Mouse (Mus musculus) 3134 (cell line): Measurements from ENCODE around the gene Mpeg1.

Experiments
- DNase-seq: peaks from one replicate; pipeline ENCODE4 v3.0.0-alpha.2; 2011; ENCODE audit warnings: low spot score; ENCODE audit not compliant: insufficient read length; ENCODE audit errors: extremely low read depth

The Mpeg1 gene

GRCm38 (mm10) chr19:12489675-12490570 lies 29.3 kb downstream of the Mpeg1 start:
- DNase-seq: no peak

- no peak for DNase-seq
These were observed 31.1 kb downstream of the Mpeg1 start for GRCm38 (mm10) chr19:12491636-12492035.

GRCm38 (mm10) chr19:12493453-12494186 lies 33.0 kb downstream of the Mpeg1 start:
- DNase-seq: no peak

- DNase-seq: no peak
These were observed 33.5 kb downstream of the Mpeg1 start for GRCm38 (mm10) chr19:12494187-12494458.

GRCm38 (mm10) chr19:12494972-12495535 lies 34.5 kb downstream of the Mpeg1 start:
- no peak for DNase-seq

GRCm38 (mm10) chr19:12496241-12496640 lies 35.7 kb downstream of the Mpeg1 start:
- DNase-seq: no peak

- no peak for DNase-seq
These were observed 37.3 kb downstream of the Mpeg1 start for GRCm38 (mm10) chr19:12497909-12498308.

GRCm38 (mm10) chr19:12498321-12498720 lies 37.7 kb downstream of the Mpeg1 start:
- DNase-seq: no peak

GRCm38 (mm10) chr19:12498941-12499340 lies 38.4 kb downstream of the Mpeg1 start:
- no peak for DNase-seq

GRCm38 (mm10) chr19:12499485-12499884 lies 38.9 kb downstream of the Mpeg1 start:
- DNase-seq: peak; percentile 16

- peak; percentile 54 for DNase-seq
These were observed 39.5 kb downstream of the Mpeg1 start for GRCm38 (mm10) chr19:12500124-12500523.

GRCm38 (mm10) chr19:12500881-12501311 lies 40.3 kb downstream of the Mpeg1 start:
- DNase-seq: peak; percentile 76

GRCm38 (mm10) chr19:12501370-12502347 lies 41.1 kb downstream of the Mpeg1 start, which contains the start of gene Dtx4:
Gene Dtx4 (minus strand): TSS chr19:12501454.
- DNase-seq: peak; percentile 92

GRCm38 (mm10) chr19:12502756-12503155 lies 42.2 kb downstream of the Mpeg1 start:
- no peak for DNase-seq

GRCm38 (mm10) chr19:12514621-12515020 lies 54.0 kb downstream of the Mpeg1 start:
- no peak for DNase-seq
